Mouse (Mus musculus): ENCODE measurements around the gene Neil1.

- no peak for TF ChIP-seq CTCF (IDR thresholded peaks at IDR 0.05; ENCODE audit: borderline replicate concordance, extremely low read depth, insufficient read depth, insufficient read length)
- TF ChIP-seq POLR2A (IDR thresholded peaks at IDR 0.05; ENCODE audit: borderline replicate concordance, extremely low read depth, insufficient read depth, insufficient read length, poor library complexity, severe bottlenecking) = no peak
These were observed 3.3 kb downstream of the Neil1 start for GRCm38 (mm10) chr9:57144830-57145229.
